Mouse (Mus musculus) kidney, adult 2 months (tissue): ENCODE data around the gene Asb6.

Experiments used
- CTCF ChIP-seq: fragments of 200-500 bp; conservative IDR thresholded peaks from 2 replicates; pipeline ENCODE4 v1.5.1; 2011; ENCODE audit warnings: low read depth, mild to moderate bottlenecking, control low read depth, low read length, moderate library complexity, mixed read lengths; ENCODE audit not compliant: insufficient read depth, insufficient read length
- POLR2A ChIP-seq: fragments of 200-500 bp; IDR thresholded peaks from one replicate; pipeline ENCODE4 v1.6.1; 2011; ENCODE audit warnings: low read depth, low read length, control low read depth

- TF ChIP-seq POLR2A = no peak
- no peak for TF ChIP-seq CTCF
Observed at GRCm38 (mm10) chr2:30795889-30796275, 34.3 kb downstream of the Asb6 start.
